Mouse (Mus musculus) urinary bladder, adult 2 months (tissue): Measurements from ENCODE around the gene Rrad. TPM values are rescaled to one million over a fixed set of nuclear protein-coding genes. Genes with fewer than 3 reads are reported as not detected.

Source experiments
- polyA plus RNA-seq: library from polyadenylated mRNA; depleted of rRNA; stranded (reverse); fragments of >200 nt; gene quantifications from 2 replicates; pipeline ENCODE4 v1.2.3, GENCODE M21; 2012; rRNA removed

Rrad gene
- polyA plus RNA-seq, 1 experiment: 13.4 TPM

Other genes starting within 250 kb of the Rrad start
- gene Cmtm4, start 235.5 kb downstream of the Rrad start, polyA plus RNA-seq: 31.4 and 32.1 TPM in 2 replicates
- gene Dync1li2, start 188.3 kb downstream of the Rrad start, polyA plus RNA-seq: 79.6 and 85.8 TPM in 2 replicates
- gene Terb1, start 121.4 kb downstream of the Rrad start, polyA plus RNA-seq: 0.47 and 0.54 TPM in 2 replicates
- 56.2 and 71.4 TPM in 2 replicates for gene Nae1, start 96.7 kb downstream of the Rrad start, polyA plus RNA-seq
- 3.5 and 4.7 TPM in 2 replicates for gene Car7, start 96.6 kb downstream of the Rrad start, polyA plus RNA-seq
- 6.1 and 7.2 TPM in 2 replicates for gene Pdp2, start 39.9 kb downstream of the Rrad start, polyA plus RNA-seq
- gene Cdh16, start 6.9 kb downstream of the Rrad start, polyA plus RNA-seq: not detected in 2 replicates
- gene Ciao2b, start 10.6 kb upstream of the Rrad start, polyA plus RNA-seq: 53.2 and 69.5 TPM in 2 replicates
- 0.09 and 0.11 TPM in 2 replicates for gene Ces2a, start 102.7 kb upstream of the Rrad start, polyA plus RNA-seq
- 4.1 and 4.6 TPM in 2 replicates for gene Ces2b, start 200.2 kb upstream of the Rrad start, polyA plus RNA-seq
- gene Ces2c, start 215.7 kb upstream of the Rrad start, polyA plus RNA-seq: 0.22 and 0.41 TPM in 2 replicates